Mouse (Mus musculus) adrenal gland, adult 8-10 months (tissue): ENCODE measurements around the gene Pafah1b3. TPM values are rescaled to one million over a fixed set of nuclear protein-coding genes. Genes with fewer than 3 reads are reported as not detected.
"Not testable (repeated sequence)": the region's sequence is repeated elsewhere in the genome, so short reads cannot be mapped to it uniquely, and the experiment has no call there.

ENCODE experiments used
- DNase-seq: peaks from one replicate; pipeline ENCODE4 v3.0.0; 2022
- total RNA-seq, 4 experiments: library from RNA; stranded (reverse); gene quantifications; 2 replicates each; pipeline ENCODE4 v1.2.4; 2022

Gene Pafah1b3
- total RNA-seq, 4 experiments from 2014 or later, result 34.0 to 48.5 (median 42.5) TPM

GRCm38 (mm10) chr7:25267751-25268463, 29.9 kb downstream of the Pafah1b3 start:
- peak; percentile 100 for DNase-seq

- DNase-seq, result peak; percentile 99
Observed at GRCm38 (mm10) chr7:25267301-25267750, 30.5 kb downstream of the Pafah1b3 start, which contains the start of gene Cic. Gene Cic, plus strand, starts transcription at chr7:25267704.

DNA sequence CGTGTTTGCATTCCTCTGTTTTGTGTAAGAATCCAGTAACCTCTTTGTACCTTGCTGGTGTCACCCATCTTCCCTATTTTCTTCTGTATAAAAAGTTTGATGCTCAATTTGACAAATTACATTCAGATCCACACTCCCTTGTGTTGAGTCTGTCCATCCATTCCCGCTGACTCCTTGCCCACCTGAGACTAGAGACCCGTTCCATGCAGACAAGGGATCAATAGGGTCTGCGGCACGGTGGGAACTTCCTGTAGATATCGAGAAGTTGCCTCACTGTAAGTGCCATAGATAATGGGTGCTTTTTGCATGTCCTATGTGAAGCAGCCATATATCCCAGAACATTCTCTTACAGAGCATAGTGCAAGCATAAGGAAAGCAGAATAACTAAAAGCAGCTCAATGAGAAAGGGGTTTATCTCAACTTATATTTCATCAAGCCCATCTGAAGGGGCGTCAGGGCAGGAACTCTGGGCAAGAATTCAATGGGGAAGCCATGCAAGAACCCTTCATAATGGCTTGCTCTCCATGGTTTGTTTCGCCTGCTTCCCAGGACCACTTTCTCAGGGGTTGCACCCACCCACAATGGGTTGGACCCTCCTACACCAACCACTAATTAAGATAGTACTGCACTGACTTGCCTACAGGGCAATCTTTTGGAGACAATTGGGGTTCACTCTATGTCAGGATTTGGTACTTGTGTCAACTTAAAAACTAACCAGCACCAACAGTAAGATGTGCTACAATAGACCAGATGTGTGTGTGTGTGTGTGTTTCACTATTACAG, 31.4 kb downstream of the Pafah1b3 start:
- DNase-seq, result no peak

GRCm38 (mm10) chr7:25265743-25266142, 32.0 kb downstream of the Pafah1b3 start:
- DNase-seq, result not testable (repeated sequence)

GRCm38 (mm10) chr7:25263968-25264870, 33.6 kb downstream of the Pafah1b3 start:
- DNase-seq, result no peak

GRCm38 (mm10) chr7:25261896-25262295, 35.9 kb downstream of the Pafah1b3 start:
- no peak for DNase-seq

GRCm38 (mm10) chr7:25251822-25252221, 46.0 kb downstream of the Pafah1b3 start:
- no peak for DNase-seq

DNA sequence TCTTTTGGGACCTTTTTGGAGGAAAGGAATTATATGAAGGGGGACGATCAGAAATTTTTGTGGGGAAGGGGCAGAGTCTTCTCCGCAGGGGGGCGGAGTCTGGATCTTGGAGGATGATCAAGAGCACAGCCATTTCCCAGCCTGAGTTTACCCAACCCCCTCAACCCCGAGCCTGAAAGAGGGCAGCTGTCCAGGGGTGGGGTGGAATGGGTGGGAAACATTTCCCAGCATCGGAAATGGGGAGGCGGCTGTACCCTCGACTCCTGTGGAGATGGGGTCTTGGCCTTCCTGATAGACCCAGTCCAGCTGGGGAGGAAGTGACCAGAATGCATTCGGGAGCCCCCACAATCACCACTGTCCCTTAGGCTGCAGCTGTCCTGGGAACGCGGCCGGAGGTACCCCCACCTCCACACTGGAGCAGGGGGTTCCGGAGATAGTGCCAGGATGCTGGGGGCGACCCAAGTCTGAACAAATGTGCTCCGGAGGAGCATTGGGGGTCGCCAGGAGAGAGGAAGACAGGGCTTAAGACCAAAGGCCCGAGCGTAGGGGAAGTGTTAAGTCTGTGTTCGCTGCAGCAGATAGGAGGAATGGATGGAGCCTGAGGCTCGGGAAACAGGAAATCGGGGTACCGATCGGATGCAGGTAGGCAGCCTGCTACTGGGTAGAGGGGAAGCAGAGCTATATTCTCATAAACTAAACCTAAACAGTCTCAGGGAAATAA, 46.6 kb downstream of the Pafah1b3 start:
- no peak for DNase-seq

DNA sequence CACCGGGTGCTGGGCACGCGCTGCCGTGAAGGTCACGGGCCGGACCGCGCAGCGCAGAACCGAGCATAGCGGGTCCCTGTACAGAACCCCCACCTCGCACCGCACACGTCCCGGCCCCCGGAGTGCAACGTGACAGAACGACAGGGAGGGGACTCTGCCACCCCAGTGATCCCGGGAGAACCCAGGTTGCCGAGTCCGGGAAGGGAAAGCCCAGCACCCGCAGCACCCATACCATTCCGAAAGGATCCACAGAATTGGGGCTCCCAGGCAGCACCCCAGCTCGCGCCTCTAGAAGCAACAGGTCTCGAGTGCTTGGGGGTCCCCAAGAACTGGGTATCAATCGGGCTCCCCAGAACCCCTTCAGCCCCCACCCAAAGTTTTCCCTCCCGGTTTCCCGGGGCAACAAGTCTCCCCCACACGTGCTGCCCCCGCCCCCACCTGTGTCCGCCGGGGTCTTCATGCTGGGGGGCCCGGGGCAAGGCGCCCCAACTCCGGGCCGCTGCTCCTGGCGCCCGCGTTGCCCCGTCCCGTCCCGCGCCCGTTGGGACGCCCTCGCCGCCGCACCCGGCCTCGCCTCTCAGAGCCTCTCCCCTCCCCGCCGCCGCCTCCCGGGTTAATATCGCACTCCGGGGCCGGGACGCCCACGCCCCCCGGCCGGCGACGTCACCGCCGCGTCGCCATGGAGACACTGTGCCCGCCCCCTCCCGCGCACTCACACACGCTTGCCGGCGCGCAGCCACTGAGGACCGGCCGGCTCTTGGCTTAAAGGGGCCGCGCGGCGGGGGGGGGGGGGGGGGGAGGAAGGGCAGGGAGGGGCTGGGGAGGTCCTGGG, 47.4 kb downstream of the Pafah1b3 start, which contains the start of gene Erf:
TSS of gene Erf (minus strand) at position 621 of the 832 bp plus-strand sequence.
- DNase-seq, result peak; percentile 92

- DNase-seq, result peak; percentile 67
Observed at GRCm38 (mm10) chr7:25249314-25250140, 48.3 kb downstream of the Pafah1b3 start.

- DNase-seq, result no peak
Observed at GRCm38 (mm10) chr7:25248846-25249313, 48.9 kb downstream of the Pafah1b3 start.

GRCm38 (mm10) chr7:25248018-25248647, 49.7 kb downstream of the Pafah1b3 start:
- no peak for DNase-seq

DNA sequence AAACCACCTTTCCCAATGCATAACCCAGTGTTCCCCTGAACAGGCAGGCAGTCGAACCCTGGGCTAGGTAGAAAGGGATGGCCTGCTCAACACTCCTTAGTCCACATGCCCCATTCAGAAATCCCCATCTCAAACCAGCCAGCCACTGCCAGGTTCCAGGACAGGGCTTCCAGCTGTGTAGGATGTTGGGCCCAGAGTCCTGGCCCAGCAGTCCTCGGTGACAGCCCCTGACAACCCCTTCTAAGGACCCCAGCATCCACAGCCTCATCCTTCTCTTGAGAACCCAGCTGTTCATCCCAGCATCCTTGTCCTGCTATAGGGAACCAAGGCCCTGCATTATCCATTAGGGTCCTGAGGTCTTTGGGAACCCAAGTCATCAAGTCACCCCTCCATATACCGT, 50.3 kb downstream of the Pafah1b3 start:
- DNase-seq, result no peak

GRCm38 (mm10) chr7:25246759-25247137, 51.0 kb downstream of the Pafah1b3 start:
- no peak for DNase-seq

- DNase-seq, result no peak
Observed at GRCm38 (mm10) chr7:25246079-25246758, 51.6 kb downstream of the Pafah1b3 start.
